Mouse (Mus musculus) A20 (cell line): ENCODE data around the gene Vegfb.

Source experiments
- DNase-seq: peaks from one replicate; pipeline ENCODE4 v3.0.0-alpha.2; 2011; ENCODE audit warnings: low read depth, low spot score

Gene Vegfb

GRCm38 (mm10) chr19:6972247-6972917 lies 15.1 kb downstream of the Vegfb start:
- no peak for DNase-seq

GRCm38 (mm10) chr19:6971644-6972043 lies 15.8 kb downstream of the Vegfb start:
- DNase-seq = no peak

- no peak for DNase-seq
Observed at GRCm38 (mm10) chr19:6970460-6971085, 16.9 kb downstream of the Vegfb start.

- DNase-seq = peak; percentile 84
Observed at GRCm38 (mm10) chr19:6969665-6970381, 17.6 kb downstream of the Vegfb start.

- DNase-seq = no peak
Observed at GRCm38 (mm10) chr19:6969291-6969664, 18.2 kb downstream of the Vegfb start.

GRCm38 (mm10) chr19:6968491-6969271 lies 18.8 kb downstream of the Vegfb start:
- DNase-seq = peak; percentile 47

GRCm38 (mm10) chr19:6956461-6956860 lies 31.0 kb downstream of the Vegfb start:
- no peak for DNase-seq

GRCm38 (mm10) chr19:6955424-6955823 lies 32.0 kb downstream of the Vegfb start:
- DNase-seq = peak; percentile 60

- DNase-seq = peak; percentile 47
Observed at GRCm38 (mm10) chr19:6954046-6954445, 33.4 kb downstream of the Vegfb start.

- no peak for DNase-seq
Observed at GRCm38 (mm10) chr19:6952712-6953037, 34.8 kb downstream of the Vegfb start.

GRCm38 (mm10) chr19:6951994-6952711 lies 35.3 kb downstream of the Vegfb start:
- DNase-seq = peak; percentile 64

- peak; percentile 89 for DNase-seq
Observed at GRCm38 (mm10) chr19:6951381-6951968, 36.0 kb downstream of the Vegfb start.

GRCm38 (mm10) chr19:6950613-6951153 lies 36.8 kb downstream of the Vegfb start:
- DNase-seq = peak; percentile 77

GRCm38 (mm10) chr19:6949951-6950350 lies 37.5 kb downstream of the Vegfb start:
- DNase-seq = no peak

GRCm38 (mm10) chr19:6949532-6949931 lies 37.9 kb downstream of the Vegfb start:
- DNase-seq = no peak

- DNase-seq = no peak
Observed at GRCm38 (mm10) chr19:6948186-6948585, 39.3 kb downstream of the Vegfb start.

GRCm38 (mm10) chr19:6947742-6948141 lies 39.7 kb downstream of the Vegfb start:
- no peak for DNase-seq

- DNase-seq = no peak
Observed at GRCm38 (mm10) chr19:6943709-6944108, 43.7 kb downstream of the Vegfb start.

GRCm38 (mm10) chr19:6942764-6943163 lies 44.7 kb downstream of the Vegfb start:
- no peak for DNase-seq

GRCm38 (mm10) chr19:6942249-6942691 lies 45.2 kb downstream of the Vegfb start, which contains the start of gene Gpr137:
TSS of gene Gpr137 (minus strand) at chr19:6942480.
- DNase-seq = peak; percentile 95
